Mouse (Mus musculus): ENCODE measurements around the gene Spice1. TPM values are rescaled to one million over a fixed set of nuclear protein-coding genes. Genes with fewer than 3 reads are reported as not detected.
A peak's percentile ranks its signal among the peaks of the same experiment; 100 is the strongest.

Spice1 gene
- 10 to 100 TPM; 19.9 to 21.3 TPM for total RNA-seq (2021)
- long read RNA-seq, experiment 1, full-length matches to known transcripts, result 7 of 16 reads
- long read RNA-seq, experiment 1, partial matches to known transcripts, result 4 of 16 reads
- long read RNA-seq, experiment 1, other reads (novel, unspliced or antisense), result 5 of 16 reads
- long read RNA-seq, experiment 2, full-length matches to known transcripts, result 9 of 20 reads
- long read RNA-seq, experiment 2, partial matches to known transcripts, result 4 of 20 reads
- long read RNA-seq, experiment 2, other reads (novel, unspliced or antisense), result 7 of 20 reads

DNA sequence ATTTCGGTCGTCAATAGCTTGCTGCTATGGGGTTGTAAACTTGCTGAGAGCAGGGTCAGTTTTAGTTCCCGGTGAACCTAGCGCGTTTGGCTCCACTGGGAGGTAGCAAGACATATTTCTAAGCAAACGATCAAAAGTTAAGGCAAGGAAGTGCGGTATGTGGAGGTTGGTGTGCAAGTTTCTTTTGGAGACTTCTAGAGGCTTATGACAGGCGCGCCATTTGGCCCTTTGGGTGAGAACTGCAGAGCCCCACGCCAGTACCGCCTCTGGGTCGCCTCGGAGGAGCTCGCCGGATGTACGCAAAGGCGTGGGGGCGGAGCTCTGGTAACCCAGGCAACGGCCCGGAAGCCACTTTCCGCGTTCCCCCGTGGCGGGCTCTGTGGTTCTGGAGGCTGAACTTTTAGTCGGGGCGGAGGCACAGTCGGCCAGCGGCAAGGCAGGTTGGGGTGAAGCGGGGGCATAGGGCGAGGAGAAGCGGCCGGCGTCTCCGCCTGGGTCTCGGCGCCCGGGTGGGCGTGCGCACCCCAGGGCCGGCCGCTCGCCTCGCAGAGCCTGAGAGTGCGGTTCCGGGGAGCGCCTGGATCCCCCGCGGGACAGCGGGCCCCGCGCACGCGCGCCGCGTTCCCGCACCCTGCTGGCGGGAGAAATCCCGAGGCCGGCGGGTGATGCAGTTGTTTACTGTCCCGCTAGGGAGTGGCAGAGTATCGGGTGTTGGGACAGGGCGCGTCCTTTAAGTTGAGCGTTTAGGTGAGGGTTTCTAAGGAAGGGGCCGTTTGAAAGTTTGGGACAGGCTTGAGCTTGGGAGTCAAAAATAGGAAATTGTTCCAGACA, at the start of gene Spice1:
Gene Spice1, plus strand, starts transcription at position 51 of the 831 bp plus-strand sequence.
- DNase-seq (ENCODE audit: low spot score in 2 of 2), result peak; percentile 89 to 91

DNA sequence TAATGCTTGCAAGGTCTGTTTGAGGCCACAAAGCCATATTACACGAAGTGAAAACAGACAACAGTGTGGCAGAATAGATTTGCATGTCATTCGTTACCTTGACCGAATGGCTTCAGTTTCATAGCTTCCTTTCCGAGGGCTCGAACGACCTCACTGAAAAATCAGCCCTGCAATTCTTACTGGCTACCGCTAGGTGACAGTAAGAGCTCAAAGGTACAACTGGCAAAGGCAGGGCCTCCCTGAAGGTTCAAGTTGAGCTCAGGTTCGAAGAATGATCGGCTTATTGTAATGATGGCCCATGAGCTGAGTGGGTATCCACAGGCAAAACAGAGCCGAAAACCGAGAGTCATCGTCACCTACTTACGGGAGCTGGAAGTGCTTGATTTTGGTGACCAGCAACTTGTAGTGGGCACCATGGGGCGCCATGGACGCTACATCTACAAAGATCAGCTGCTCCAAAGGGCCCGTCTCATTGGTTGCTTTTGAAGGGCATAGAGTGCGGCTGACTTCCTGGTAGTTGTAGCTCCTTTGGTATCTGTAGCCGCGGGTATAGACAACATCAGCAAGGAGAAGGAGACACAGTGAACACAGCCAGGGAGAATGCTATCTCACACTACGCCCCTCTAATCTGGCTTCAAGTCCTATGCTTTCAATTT, 47.4 kb upstream of the Spice1 start:
- no peak for DNase-seq (ENCODE audit: low spot score in 2 of 2)

DNA sequence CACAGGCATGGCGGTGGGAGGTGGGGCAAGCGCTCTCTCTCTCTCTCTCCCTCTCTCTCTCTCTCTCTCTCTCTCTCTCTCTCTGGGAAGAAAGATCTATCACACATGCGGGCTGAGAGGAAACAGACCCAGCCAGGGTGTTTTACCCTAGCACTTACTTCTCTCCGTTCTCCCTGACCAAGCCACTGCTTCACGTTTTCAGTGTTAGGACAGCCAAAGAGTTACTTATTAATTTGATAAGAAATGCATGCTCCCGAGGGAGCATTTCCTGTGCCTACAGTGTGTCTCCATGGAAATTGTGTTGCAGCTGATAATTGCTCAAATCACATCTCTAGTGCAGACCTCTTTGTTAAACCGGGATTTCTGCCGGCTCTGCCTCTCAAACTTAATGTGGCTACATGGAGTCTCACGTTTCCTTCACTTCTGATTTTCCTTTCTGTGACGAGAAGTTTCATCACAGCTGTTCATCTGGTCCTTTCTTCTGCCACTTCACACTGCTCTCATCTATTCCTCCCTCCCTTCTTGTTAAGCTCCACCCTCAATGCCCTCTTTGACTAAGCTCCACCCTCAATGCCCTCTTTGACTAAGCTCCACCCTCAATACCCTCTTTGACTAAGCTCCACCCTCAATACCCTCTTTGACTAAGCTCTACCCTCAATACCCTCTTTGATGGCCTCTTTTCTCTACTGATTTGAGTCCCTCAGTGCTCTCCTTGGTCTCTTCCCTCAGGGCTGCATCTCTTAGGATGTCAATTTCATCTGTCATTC, 44.6 kb upstream of the Spice1 start:
- DNase-seq (ENCODE audit: low spot score in 2 of 2), result no peak

DNA sequence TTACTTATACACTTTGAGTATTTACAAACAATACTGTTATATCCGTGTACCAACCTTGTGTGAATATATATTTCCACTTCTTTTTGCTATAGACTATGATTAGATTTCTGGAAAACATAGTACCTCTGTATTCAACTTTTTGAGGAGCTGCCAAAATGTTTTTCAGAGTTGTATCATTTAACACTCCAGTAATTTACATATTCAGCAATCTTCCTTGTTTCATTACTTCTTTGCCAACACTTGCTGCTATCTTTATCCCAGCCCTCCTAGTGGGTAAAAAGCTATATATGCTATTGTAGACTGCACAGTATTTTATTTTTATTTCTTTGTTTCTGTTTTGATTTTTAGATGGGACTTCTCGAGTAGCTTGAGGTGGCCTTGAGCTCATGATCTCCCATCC, 43.1 kb upstream of the Spice1 start:
- DNase-seq (ENCODE audit: low spot score in 2 of 2), result no peak

DNA sequence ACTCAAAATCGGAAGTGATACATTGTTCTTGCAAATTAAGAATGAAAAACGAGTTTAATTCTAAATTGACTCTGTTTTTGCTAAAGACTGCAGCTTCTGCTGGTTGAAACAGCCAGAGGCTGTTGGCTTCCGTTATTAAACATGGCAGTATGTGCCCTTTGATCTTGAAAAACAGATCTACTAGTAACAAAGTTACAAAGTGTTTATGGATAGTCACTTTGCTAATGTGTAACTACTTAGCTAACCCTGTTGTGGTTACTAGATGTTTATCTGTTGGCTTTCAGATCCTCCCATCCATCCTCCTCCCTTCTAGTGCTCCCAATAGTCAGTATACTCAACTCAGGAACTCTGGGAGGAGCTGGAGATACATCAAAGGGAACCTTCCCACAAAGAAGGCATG, 41.3 kb upstream of the Spice1 start:
- no peak for DNase-seq (ENCODE audit: low spot score in 2 of 2)

DNA sequence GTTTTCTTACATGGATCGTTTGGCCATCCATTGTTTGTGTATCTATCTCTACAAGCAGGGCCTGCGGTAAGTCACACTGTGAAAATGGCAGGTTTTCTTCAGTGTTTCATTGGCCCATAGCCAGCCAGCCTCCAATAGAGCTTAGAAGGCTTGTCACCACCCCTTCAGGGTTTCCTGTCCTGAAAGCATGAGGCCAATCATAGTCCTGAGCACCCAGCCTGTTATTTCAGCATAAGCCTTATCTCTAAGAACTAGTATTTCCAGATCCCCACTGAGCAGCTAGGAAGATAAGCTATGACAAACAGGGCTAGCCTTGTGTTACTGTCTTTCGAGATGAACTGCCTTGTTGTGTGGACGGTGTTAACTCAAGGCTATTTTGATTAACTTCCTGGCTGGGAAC, 33.5 kb upstream of the Spice1 start:
- no peak for DNase-seq (ENCODE audit: low spot score in 2 of 2)

DNA sequence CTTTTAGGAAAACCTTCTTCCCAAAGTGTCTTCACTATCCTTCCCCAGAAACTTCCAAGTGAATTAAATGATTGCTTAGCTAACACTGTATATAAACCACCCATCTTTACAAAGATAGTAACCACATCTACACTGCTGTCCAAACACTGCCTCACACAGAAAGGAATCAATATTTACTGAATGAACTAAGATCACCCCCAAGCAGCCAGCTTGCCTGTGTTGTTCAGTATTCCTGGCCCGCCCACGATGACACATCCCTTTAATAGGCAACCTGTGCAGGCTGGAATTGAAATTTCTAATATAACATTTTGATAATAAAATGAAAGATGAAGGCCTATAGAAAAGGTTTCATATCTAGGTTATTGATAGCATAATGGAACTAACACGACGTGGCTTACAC, 30.6 kb upstream of the Spice1 start:
- no peak for DNase-seq (ENCODE audit: low spot score in 2 of 2)

DNA sequence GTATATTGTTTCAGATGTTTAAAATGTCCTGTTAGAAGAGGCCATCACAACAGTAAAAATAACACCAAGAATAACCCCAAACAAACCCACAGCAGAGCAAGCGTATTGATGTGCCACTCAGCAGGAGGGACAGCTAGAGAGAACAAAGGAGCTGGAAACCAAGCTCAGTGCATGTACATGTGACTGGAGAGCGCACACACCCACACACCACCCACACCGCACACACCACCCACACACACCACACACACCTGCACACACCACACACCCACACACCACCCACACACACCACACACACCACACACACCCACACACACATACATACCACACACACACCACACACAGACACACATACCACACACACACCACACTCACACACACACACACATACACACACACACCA, 26.7 kb upstream of the Spice1 start:
- DNase-seq (ENCODE audit: low spot score in 2 of 2), result no peak

DNA sequence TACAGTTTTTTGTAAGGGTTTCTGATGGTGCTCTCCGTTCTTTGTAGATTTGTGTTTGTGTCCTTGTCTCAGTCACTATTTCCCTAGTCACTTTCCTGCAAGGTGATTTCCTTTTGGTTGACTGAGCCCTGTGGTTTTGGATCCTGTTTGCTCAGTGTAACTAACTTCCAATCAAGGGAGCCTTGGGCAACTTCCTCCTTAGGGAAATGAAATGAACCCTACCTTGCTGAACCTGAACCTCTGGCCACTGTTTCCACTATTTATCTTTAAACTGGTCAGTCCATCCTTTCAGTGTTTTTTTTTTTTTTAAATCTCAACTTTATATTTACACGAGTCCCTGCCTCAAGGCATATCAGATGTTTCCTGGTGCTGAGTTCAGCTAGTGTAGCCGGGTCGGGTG, 18.3 kb upstream of the Spice1 start:
- no peak for DNase-seq (ENCODE audit: low spot score in 2 of 2)

DNA sequence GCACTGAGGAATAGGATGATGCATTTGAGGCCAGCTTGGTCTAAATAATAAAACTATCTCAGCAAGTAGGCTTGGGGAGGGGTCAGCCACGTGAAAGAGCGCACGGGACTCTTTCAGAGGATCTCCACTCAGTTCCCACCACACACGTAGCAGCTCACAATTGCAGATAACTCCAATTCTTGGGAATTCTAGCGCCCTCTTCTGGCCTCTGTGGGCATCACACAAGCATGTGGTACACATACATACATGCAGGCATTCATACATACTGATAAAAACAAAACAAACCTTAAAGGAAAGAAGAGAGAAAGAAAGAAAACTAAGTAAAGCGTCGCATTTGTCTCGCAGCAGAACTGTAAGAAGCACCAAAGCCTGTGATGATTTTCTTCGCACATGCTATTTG, 16.3 kb upstream of the Spice1 start:
- no peak for DNase-seq (ENCODE audit: low spot score in 2 of 2)

DNA sequence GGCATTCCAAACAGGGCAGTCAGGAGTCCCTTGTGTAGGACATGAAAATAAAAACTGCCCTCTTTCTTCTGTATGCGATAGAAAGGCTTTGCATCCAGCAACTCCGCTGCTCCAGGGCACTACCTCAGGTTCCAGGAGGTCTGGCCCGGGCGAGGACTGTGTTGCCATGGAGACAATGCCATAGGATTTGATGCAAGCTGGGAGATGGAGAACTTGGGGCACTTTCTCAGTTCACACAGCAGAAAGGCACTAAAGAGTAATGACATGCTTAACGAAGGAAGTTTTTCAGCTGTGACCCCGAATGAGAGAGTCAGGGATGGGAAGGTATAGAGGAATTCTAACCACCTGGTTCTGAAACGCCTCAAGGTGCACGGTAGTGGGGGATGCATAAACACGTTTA, 15.8 kb upstream of the Spice1 start:
- DNase-seq (ENCODE audit: low spot score in 2 of 2), result no peak

DNA sequence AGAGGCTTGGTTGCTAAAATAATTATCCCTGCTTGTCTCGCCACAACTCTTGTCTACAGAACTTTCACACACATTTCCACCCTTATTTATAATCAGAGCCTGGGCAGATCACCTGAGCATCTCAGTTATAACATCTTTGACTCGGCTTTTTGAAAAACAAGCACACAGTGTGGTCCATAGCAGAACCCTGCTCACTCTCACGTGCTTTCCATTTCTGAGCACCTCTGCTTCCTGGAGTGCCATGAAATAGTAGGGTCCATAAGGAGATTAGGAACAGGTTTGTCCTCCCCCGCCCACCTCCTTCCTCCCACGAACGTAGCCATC, 15.3 kb upstream of the Spice1 start:
- DNase-seq (ENCODE audit: low spot score in 2 of 2), result no peak

DNA sequence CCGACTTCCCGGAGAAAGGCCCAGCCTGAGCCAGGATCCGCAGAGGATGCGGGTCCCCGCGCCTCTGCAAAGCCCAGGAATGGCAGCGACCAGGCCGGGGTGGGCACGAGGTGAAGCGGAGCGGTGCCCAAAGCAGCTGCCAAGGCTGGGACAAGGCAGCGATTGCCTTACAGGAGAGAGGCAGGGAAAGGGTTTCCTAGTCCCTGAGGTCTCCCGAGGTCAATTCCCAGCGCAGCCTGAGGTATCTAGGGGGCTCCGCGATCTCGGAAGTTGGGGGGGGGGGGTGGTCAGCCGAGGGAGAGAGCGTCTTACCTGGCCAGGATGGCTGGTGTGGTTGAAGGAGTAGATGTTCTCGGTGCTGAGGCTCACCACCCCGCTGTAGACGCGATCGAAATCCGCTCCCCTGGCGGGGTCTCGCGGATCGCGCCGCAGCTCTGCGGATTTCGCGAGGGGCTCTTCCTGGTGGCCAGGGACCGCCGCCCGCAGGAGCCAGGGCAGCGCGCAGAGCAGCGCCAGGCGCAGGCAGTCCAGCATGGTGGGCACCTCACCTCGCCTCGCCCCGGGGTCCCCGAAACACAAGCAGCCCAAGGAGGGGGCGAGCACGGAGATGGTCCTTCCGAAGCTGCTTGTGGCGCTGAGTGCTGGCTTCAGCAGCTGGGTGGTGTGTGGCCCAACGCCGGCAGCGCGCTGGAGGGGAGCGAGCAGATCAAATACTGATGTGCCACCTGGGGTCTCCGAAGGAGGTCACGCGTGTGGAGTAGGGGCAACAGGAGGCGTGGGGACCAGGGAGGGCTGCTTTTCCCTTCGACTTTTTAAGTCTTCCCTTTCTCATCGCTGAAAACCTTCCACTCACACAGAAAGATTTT, 14.7 kb upstream of the Spice1 start:
- DNase-seq (ENCODE audit: low spot score in 2 of 2), result peak in 1 of 2 experiments; percentile 6

DNA sequence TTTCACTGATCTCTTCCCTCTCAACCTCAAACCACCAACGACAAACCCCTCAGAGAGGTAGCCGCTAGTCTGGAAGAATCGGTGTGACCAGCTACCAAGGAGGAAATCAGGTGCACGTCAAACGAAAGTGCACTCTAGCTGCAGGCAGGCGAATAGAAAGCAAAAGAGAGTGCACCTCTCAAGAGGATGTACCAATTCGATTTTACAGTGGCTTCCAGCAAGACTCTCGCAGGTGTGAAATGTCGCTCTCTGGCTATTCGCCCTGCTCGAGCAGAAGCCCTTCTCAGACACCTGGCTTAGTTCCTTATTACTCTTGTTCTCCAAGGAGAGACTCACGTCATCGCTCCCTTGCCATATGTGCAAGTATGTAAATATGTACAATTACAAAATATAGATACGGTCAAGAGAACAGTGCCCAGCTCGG, 14.0 kb upstream of the Spice1 start, which contains the start of gene Sidt1:
Gene Sidt1, minus strand, starts transcription at position 336 of the 424 bp plus-strand sequence.
- DNase-seq (ENCODE audit: low spot score in 2 of 2), result no peak

DNA sequence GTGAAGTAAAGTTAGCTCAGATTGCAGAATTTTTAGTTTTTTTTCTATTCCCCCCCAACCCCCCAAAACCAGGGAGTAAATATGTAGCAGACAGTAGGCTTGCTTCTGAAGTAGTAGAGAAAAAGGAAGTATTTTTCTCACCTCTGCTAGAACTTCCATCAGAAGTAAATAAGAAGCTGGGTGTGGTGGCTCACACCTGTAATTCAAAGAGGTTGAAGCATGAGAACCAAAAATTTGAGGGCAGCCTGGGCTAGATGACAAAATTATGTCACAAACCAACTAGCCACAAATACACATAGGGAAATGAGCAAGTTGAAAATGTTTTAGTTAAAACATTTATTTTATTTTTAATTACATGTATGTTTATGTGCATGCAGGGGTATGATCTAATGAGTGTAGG, 9.4 kb upstream of the Spice1 start:
- no peak for DNase-seq (ENCODE audit: low spot score in 2 of 2)

DNA sequence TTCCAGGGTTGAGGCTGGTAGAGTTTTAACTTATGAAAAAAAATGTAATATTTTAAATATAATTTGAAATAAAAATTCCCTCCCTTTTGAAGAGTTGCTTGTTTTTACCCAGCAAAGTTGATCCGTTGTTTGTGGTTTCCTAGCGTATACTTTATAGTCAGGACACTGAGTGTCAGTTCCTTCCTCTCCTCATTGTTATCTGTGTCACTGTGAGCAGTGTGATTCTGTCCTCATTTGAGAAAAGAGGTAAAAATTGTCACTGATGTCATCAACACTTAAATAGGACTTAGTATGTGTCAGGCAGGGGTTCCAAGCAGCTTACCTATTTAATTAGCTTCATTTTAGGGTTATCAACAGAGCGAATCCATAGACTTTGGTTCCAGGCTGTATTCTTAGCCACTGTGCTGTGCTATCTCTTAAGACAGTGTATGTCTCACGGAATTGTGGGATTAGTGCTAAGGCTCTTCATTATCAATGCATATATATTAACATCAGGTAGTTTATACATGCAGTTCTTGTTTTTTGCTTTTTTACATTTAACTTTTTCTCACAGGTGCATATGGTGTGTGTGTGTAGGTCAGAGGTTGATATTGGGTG, 3.0 kb downstream of the Spice1 start:
- DNase-seq (ENCODE audit: low spot score in 2 of 2), result no peak

DNA sequence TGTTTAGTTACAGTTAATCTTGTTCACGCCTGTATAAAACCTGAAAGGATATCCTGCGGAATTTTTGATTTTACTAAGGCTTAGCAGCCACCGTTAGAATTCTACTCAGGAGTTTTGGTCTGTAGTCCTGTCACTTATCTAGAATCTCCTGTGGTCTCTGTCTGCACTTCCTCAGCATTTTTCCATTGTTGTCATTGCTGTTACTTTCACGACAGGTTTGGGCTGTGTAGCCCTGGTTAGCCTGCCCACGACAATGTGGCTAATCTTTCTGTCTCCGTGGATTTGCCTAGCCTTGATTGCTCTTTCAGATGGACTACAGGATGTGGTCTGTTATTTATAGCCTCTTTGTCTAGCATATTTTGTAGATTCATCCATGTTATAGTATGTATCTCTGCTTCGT, 9.4 kb downstream of the Spice1 start:
- DNase-seq (ENCODE audit: low spot score in 2 of 2), result no peak

DNA sequence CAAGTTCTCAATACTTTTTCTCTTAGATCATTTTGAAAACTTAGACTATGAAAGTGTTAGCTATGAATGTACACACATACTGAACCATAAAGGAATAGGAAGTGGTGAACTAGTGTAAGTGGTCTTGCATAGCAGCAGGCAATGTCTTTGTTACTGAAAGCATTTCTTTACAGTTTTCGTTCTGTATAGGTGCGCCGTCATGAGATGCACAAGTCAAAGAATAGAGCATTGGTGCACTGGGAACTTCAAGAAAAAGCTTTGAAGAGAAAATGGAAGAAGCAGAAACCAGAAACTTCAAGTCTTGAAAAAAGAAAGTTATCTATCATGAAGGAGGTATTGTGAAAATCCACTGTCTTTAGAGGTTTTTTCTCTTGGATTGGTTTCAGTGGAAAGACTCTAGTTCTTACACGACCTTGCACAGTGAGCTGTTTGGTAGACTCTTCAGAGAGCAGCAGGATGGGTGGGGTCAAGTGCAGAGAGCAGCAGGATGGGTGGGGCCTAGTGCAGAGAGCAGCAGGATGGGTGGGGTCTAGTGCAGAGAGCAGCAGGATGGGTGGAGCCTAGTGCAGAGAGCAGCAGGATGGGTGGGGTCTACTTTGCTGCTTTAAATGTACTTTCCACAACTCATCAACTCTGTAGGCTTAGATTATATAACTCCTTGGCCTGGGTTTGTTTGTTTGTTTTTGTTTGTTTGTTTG, 10.8 kb downstream of the Spice1 start:
- DNase-seq (ENCODE audit: low spot score in 2 of 2), result no peak

Measured in adrenal gland, postnatal 4 days (tissue).